Mouse (Mus musculus): Measurements from ENCODE around the gene Krtap22-2.
"Not testable (repeated sequence)": the region's sequence is repeated elsewhere in the genome, so short reads cannot be mapped to it uniquely, and the experiment has no call there.

The Krtap22-2 gene

DNA sequence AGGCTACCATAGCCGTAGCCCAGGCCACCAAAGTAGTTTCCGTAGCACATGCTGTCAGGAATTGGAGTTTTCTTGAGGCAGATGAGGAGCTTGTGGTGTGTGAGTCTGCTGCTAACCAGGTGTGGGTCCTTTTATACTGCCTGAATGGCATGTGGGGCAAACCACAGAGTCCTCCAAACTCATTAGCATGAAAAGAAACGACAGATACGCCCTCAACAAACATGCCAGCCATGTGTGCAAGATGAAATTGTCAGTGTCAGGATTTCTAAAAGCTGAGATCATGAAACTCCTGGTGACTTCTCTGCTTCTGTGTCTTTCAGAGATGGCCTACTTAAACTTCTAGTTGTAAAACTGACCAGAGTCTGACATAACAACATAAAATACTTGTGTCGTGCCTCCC, at the start of gene Krtap22-2:
Gene Krtap22-2, minus strand, starts transcription at position 101 of the 400 bp plus-strand sequence.
- no peak for DNase-seq

- DNase-seq, result no peak
These were observed 37.2 kb upstream of the Krtap22-2 start, which contains the start of gene Krtap6-5 for GRCm38 (mm10) chr16:89047783-89048182. Krtap6-5 (minus strand) TSS chr16:89047883.

- not testable (repeated sequence) for DNase-seq
These were observed 30.8 kb upstream of the Krtap22-2 start, which contains the start of gene Gm10228 for GRCm38 (mm10) chr16:89041372-89041771. Gm10228 (minus strand) TSS chr16:89041472.

DNA sequence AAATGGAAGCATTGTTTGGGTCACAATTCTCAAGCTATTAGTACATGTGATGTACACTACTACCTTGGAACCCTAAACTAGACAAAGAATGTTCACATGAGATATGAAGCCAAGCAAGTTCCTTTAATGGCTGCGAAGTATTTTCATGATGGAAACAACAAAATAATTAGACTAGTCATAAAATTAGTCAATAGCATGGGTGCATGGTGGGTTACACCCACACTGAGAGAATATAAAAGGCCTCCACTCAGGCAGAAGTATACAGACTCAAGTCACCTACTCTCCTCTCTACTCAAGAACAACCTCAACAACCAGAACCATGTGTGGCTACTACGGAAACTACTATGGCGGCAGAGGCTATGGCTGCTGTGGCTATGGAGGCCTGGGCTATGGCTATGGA, 20.8 kb upstream of the Krtap22-2 start, which contains the start of gene Krtap6-1:
Gene Krtap6-1, plus strand, starts transcription at position 301 of the 400 bp plus-strand sequence.
- DNase-seq, result not testable (repeated sequence)

- not testable (repeated sequence) for DNase-seq
These were observed 4.4 kb upstream of the Krtap22-2 start, which contains the start of gene Gm10229 for GRCm38 (mm10) chr16:89014984-89015383. Gm10229 (plus strand) TSS chr16:89015284.

DNA sequence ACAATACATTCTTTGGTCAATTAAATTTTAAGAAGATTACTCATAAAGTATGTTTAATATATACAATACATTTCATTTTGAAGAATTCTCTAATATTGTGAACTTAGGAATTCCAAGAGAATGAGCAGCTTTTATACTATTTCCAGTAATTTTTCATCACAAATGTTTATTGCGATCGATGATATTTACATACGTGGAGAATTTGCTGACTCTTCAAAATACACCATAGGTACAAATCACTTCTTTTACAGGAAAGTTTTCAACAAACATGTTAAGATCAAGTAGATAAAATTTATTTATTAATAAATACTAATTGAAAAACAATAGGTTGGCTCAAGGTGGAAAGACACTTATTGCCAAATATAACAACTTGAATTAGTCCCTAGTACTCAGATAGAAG, 3.4 kb upstream of the Krtap22-2 start:
- no peak for DNase-seq

DNA sequence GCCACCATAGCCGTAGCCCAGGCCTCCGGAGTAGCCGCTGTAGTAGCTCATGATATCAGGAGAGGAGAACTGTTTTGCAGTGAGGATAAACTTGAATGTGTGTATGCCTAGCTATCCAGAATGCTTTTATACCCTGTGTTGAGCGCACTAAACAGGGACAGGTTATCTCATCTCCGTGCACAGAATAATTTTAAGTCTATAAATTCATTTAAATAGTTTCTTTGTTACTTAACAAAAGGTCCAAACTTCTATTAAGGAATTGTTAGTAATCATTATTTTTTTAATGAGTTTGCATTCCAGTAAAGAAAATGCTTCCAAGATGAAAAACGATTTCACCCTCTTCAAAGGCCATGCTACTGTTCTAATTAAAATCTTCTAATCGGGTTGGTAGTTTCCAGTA, 47.8 kb downstream of the Krtap22-2 start, which contains the start of gene Krtap16-3:
Gene Krtap16-3, minus strand, starts transcription at position 101 of the 400 bp plus-strand sequence.
- DNase-seq, result no peak

All from thymus, postnatal 36 days (tissue).